8 mouse cellular contexts compared by ENCODE assay signal in genomic region chr2:152344361-152344760, GRCm38 (mm10). TPM values are rescaled to one million over a fixed set of nuclear protein-coding genes. Genes with fewer than 3 reads are reported as not detected.
DNase-seq lines count a peak whose midpoint lies in the region; ATAC-seq and TF ChIP-seq lines count a peak whose summit lies in the region.

No protein-coding gene starts in this region.

- 11% methylated on average over 10 of the region's 10 CpGs for WGBS in kidney, postnatal 0 days
- 13% methylated on average over 10 of the region's 10 CpGs for WGBS in forebrain, embryonic 14.5 days
- 16% methylated on average over 10 of the region's 10 CpGs for WGBS in intestine, postnatal 0 days
- 13% methylated on average over 10 of the region's 10 CpGs for WGBS in midbrain, embryonic 10.5 days

- no peaks in the 10 kb centered on the region for H3K4me1 ChIP-seq in kidney, postnatal 0 days (replicated peaks; ENCODE audit: insufficient read depth, low read length)
- H3K4me1 ChIP-seq in forebrain, embryonic 14.5 days (ENCODE audit: control insufficient read depth, insufficient read depth, low read length): peaks cover 8% of the 10 kb centered on the region
- no peaks in the 10 kb centered on the region for H3K4me1 ChIP-seq in intestine, postnatal 0 days (replicated peaks; ENCODE audit: control insufficient read depth, insufficient read depth, low read length)
- peaks cover 18% of the 10 kb centered on the region for H3K4me1 ChIP-seq in midbrain, embryonic 10.5 days

- ATAC-seq in kidney, postnatal 0 days (replicated peaks; ENCODE audit: low FRiP score, low read depth): no peak
- ATAC-seq in forebrain, embryonic 14.5 days: 0 out of 2 replicates have a peak, but pooled peaks have one; percentile 8
- ATAC-seq in intestine, postnatal 0 days: no peak

- H3K4me2 ChIP-seq in kidney, postnatal 0 days (ENCODE audit: low read length): peak overlapping the region; percentile 89
- H3K4me2 ChIP-seq in forebrain, embryonic 14.5 days (ENCODE audit: low read length): peak overlapping the region; percentile 83
- peak overlapping the region; percentile 92 for H3K4me2 ChIP-seq in intestine, postnatal 0 days (replicated peaks; ENCODE audit: low read depth)

- H3K36me3 ChIP-seq in kidney, postnatal 0 days (ENCODE audit: insufficient read depth, low read length): no peaks in the 10 kb centered on the region
- H3K36me3 ChIP-seq in forebrain, embryonic 14.5 days (ENCODE audit: control insufficient read depth, insufficient read depth, low read length): no peaks in the 10 kb centered on the region
- no peaks in the 10 kb centered on the region for H3K36me3 ChIP-seq in intestine, postnatal 0 days (ENCODE audit: control insufficient read depth, insufficient read depth)
- H3K36me3 ChIP-seq in midbrain, embryonic 10.5 days: no peaks in the 10 kb centered on the region

- no peak for TF ChIP-seq CTCF in kidney, postnatal 0 days (IDR thresholded peaks at IDR 0.05; ENCODE audit: low read depth)
- no peak for TF ChIP-seq CTCF in intestine, postnatal 0 days (IDR thresholded peaks at IDR 0.05; ENCODE audit: low read depth)

- H3K27me3 ChIP-seq in kidney, postnatal 0 days (ENCODE audit: insufficient read depth, low read length): no peaks in the 10 kb centered on the region
- no peaks in the 10 kb centered on the region for H3K27me3 ChIP-seq in forebrain, embryonic 14.5 days (replicated peaks; ENCODE audit: control insufficient read depth, insufficient read depth, low read length)
- no peaks in the 10 kb centered on the region for H3K27me3 ChIP-seq in intestine, postnatal 0 days (replicated peaks; ENCODE audit: control insufficient read depth, insufficient read depth, low read length)
- H3K27me3 ChIP-seq in midbrain, embryonic 10.5 days (ENCODE audit: low read depth, poor library complexity, severe bottlenecking): peaks cover 38% of the 10 kb centered on the region

- H3K27ac ChIP-seq in kidney, postnatal 0 days: no peak overlapping the region
- H3K27ac ChIP-seq in forebrain, embryonic 14.5 days (ENCODE audit: low read depth, low read length): no peak overlapping the region
- H3K27ac ChIP-seq in intestine, postnatal 0 days (ENCODE audit: low read depth, low read length): no peak overlapping the region
- peak overlapping the region; percentile 63 for H3K27ac ChIP-seq in midbrain, embryonic 10.5 days (replicated peaks)

- no peak for DNase-seq in kidney, postnatal 0 days (ENCODE audit: low spot score)
- DNase-seq in kidney, adult 18-20 months: no peak
- no peak for DNase-seq in forebrain, embryonic 14.5 days (ENCODE audit: low spot score)
- peak; percentile 21 for DNase-seq in midbrain, embryonic 10.5 days (ENCODE audit: low spot score)
- DNase-seq in right cerebral cortex, postnatal 4 days: no peak
- DNase-seq in urinary bladder, postnatal 10 days (ENCODE audit: low spot score): no peak
- no peak for DNase-seq in embryo, embryonic 9.5 days (ENCODE audit: extremely low spot score)

- peak overlapping the region; percentile 54; the same call in 1 of the 2 replicates for H3K9ac ChIP-seq in kidney, postnatal 0 days (ENCODE audit: low read depth, low read length)
- H3K9ac ChIP-seq in forebrain, embryonic 14.5 days (ENCODE audit: low read length): peak overlapping the region; percentile 65
- H3K9ac ChIP-seq in intestine, postnatal 0 days (ENCODE audit: low read depth, low read length): 0 out of 2 replicates have a peak overlapping the region, but pooled peaks have one; percentile 45

- peak overlapping the region; percentile 35 for H3K4me3 ChIP-seq in kidney, postnatal 0 days (replicated peaks; ENCODE audit: low read depth, low read length)
- peak overlapping the region; percentile 44 for H3K4me3 ChIP-seq in forebrain, embryonic 14.5 days (ENCODE audit: low read depth, low read length)
- peak overlapping the region; percentile 52 for H3K4me3 ChIP-seq in intestine, postnatal 0 days (ENCODE audit: low read depth, low read length)
- peak overlapping the region; percentile 67 for H3K4me3 ChIP-seq in midbrain, embryonic 10.5 days

- no peaks in the 10 kb centered on the region for H3K9me3 ChIP-seq in kidney, postnatal 0 days (replicated peaks; ENCODE audit: low read length)
- no peaks in the 10 kb centered on the region for H3K9me3 ChIP-seq in forebrain, embryonic 14.5 days (replicated peaks; ENCODE audit: control insufficient read depth, low read length)
- H3K9me3 ChIP-seq in intestine, postnatal 0 days (ENCODE audit: control insufficient read depth): no peaks in the 10 kb centered on the region
- H3K9me3 ChIP-seq in midbrain, embryonic 10.5 days (replicated peaks): no peaks in the 10 kb centered on the region

RNA-seq across cellular contexts. Expression of gene Trib3, which starts 0.5 kb away (rescaled TPM):
- polyA plus RNA-seq in kidney, postnatal 0 days (2015; fragmentation: Nextera tagmentation; extraction: Ambion mirVana): 0.79 and 1.1 TPM in 2 replicates
- polyA plus RNA-seq in forebrain, embryonic 14.5 days (2014; fragmentation: Nextera tagmentation; extraction: Ambion mirVana): 0.24 and 0.79 TPM in 2 replicates
- 2.5 and 2.9 TPM in 2 replicates for polyA plus RNA-seq in intestine, postnatal 0 days (2015; fragmentation: Nextera tagmentation; extraction: Ambion mirVana)
- polyA plus RNA-seq in midbrain, embryonic 10.5 days (2016; fragmentation: Nextera tagmentation; extraction: Ambion mirVana): 2.2 and 2.8 TPM in 2 replicates

RNA-seq across cellular contexts. Expression of gene Rbck1, which starts 11.9 kb away (rescaled TPM):
- 67.6 and 68.4 TPM in 2 replicates for polyA plus RNA-seq in kidney, postnatal 0 days (2015; fragmentation: Nextera tagmentation; extraction: Ambion mirVana)
- polyA plus RNA-seq in forebrain, embryonic 14.5 days (2014; fragmentation: Nextera tagmentation; extraction: Ambion mirVana): 80.7 and 97.1 TPM in 2 replicates
- 44.9 and 50.3 TPM in 2 replicates for polyA plus RNA-seq in intestine, postnatal 0 days (2015; fragmentation: Nextera tagmentation; extraction: Ambion mirVana)
- polyA plus RNA-seq in midbrain, embryonic 10.5 days (2016; fragmentation: Nextera tagmentation; extraction: Ambion mirVana): 92.2 and 101 TPM in 2 replicates

RNA-seq across cellular contexts. Expression of gene Nrsn2, which starts 32.1 kb away (rescaled TPM):
- 0.60 and 0.68 TPM in 2 replicates for polyA plus RNA-seq in kidney, postnatal 0 days (2015; fragmentation: Nextera tagmentation; extraction: Ambion mirVana)
- 18.9 and 21.8 TPM in 2 replicates for polyA plus RNA-seq in forebrain, embryonic 14.5 days (2014; fragmentation: Nextera tagmentation; extraction: Ambion mirVana)
- polyA plus RNA-seq in intestine, postnatal 0 days (2015; fragmentation: Nextera tagmentation; extraction: Ambion mirVana): 4.1 and 4.7 TPM in 2 replicates
- polyA plus RNA-seq in midbrain, embryonic 10.5 days (2016; fragmentation: Nextera tagmentation; extraction: Ambion mirVana): 1.3 and 3.7 TPM in 2 replicates

RNA-seq across cellular contexts. Expression of gene Tbc1d20, which starts 50.7 kb away (rescaled TPM):
- polyA plus RNA-seq in kidney, postnatal 0 days (2015; fragmentation: Nextera tagmentation; extraction: Ambion mirVana): 30.4 and 31.7 TPM in 2 replicates
- polyA plus RNA-seq in forebrain, embryonic 14.5 days (2014; fragmentation: Nextera tagmentation; extraction: Ambion mirVana): 18.4 and 20.2 TPM in 2 replicates
- polyA plus RNA-seq in intestine, postnatal 0 days (2015; fragmentation: Nextera tagmentation; extraction: Ambion mirVana): 35.2 and 40.3 TPM in 2 replicates
- 29.2 and 30.3 TPM in 2 replicates for polyA plus RNA-seq in midbrain, embryonic 10.5 days (2016; fragmentation: Nextera tagmentation; extraction: Ambion mirVana)

RNA-seq across cellular contexts. Expression of gene Sox12, which starts 53.5 kb away (rescaled TPM):
- 8.2 and 9.2 TPM in 2 replicates for polyA plus RNA-seq in kidney, postnatal 0 days (2015; fragmentation: Nextera tagmentation; extraction: Ambion mirVana)
- 18.2 and 21.8 TPM in 2 replicates for polyA plus RNA-seq in forebrain, embryonic 14.5 days (2014; fragmentation: Nextera tagmentation; extraction: Ambion mirVana)
- 2.8 and 3.1 TPM in 2 replicates for polyA plus RNA-seq in intestine, postnatal 0 days (2015; fragmentation: Nextera tagmentation; extraction: Ambion mirVana)
- polyA plus RNA-seq in midbrain, embryonic 10.5 days (2016; fragmentation: Nextera tagmentation; extraction: Ambion mirVana): 8.6 and 9.2 TPM in 2 replicates
